Mouse (Mus musculus): ENCODE results near the gene Dock1.

Gene Dock1

DNA sequence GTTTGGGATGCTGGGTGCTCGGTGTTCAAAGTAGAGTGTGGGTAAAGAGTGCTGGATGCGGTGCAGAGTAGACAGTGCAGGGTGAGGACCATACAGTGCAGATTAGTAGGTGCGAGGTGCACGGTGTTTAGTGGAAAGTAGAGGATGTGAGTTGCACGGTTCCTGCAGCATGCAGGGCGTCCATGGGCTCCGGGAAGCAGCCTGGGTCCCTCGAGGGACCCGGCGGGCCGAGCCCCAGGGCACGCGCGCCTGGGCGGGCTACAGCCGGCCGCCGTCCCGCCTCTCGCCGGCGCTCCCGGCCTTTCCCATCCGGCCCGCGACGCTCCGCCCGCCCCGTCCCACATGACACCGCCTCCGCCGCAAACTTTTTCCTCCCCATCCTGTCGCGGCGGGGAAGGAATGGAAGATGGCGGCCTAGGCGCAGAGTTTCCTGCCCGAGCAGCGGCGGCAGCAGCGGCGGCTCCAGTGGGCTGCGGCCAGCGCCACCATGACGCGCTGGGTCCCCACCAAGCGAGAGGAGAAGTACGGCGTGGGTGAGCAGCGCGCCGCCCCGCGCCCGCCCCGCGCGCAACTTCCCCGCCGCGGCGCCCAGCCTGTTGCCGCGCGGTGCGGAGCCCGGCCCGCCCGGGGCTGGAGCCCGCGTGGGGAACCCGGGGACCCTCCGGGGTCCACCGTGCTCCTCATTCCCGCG is at the start of gene Dock1:
Gene Dock1, plus strand, starts transcription at position 343 of the 691 bp plus-strand sequence.
- ATAC-seq (ENCODE audit: low TSS enrichment), result peak; percentile 71

DNA sequence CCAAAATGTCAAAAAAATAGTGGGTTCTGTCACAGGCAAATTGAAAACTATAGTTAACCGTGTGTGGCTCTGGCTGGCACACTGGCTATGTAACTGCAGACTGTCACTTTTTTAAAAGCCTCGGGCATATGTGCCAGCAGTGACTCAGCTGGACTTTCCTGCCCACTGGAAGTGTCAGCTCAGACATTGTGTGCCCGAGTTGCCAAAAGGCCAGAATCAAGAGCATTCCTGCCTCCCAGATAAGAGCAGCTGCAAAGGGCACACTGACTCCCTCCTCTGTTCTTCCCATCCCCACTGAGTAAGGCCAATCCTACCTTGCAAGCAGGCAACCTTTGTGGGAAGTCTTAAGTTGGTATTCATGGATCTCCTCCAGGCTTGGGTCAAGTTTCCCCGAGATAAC is 42.5 kb upstream of the Dock1 start:
- ATAC-seq (ENCODE audit: low TSS enrichment), result no peak

DNA sequence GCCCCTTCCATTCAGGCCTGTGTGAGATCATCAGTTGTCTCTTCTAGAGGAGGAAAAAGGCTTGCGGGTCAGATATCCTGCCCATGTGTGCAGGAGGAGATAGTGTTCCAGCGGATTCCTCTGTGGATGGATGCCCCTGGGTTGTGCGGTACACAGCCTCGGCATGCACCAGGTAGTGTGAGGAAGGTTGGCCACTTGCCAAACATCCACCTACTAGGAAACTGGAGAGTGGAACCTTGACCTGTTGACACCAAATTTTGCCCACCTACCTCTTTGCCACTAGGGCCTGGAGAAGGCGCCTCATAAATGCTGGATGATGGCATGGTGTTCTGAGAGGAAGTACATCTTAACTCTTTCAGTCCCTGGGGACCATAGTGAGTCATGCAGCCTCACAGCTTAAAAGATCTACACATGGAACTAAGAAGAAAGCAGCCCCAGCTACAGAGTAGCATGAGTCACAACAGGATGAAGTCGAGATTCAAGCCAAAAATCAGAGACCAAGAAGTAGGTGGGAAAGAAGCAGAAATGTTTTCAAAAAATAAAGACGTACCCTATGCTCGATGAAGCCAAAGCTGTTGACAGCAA is 20.1 kb upstream of the Dock1 start:
- peak; percentile 88; the same call in 1 of the 2 replicates for ATAC-seq (ENCODE audit: low TSS enrichment)

DNA sequence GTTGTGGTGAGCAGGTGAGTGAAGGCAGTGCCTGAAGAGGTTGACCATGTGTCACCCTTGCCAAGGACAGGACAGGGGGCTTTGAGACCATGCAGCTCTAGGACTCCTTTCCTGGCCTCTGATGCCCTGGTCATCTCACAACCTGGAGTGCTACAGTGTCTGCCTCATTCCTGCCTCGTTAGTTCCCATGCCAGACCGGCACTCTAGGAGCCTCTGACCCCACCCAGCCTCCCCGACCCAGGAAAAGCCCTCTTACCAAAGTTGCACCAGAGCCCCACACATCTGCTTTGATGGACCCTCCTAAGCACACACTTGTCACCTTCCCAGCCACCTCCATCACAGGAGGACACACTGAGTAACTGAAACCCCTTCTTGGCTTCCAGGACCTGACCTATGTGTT is 19.4 kb upstream of the Dock1 start:
- ATAC-seq (ENCODE audit: low TSS enrichment), result no peak

DNA sequence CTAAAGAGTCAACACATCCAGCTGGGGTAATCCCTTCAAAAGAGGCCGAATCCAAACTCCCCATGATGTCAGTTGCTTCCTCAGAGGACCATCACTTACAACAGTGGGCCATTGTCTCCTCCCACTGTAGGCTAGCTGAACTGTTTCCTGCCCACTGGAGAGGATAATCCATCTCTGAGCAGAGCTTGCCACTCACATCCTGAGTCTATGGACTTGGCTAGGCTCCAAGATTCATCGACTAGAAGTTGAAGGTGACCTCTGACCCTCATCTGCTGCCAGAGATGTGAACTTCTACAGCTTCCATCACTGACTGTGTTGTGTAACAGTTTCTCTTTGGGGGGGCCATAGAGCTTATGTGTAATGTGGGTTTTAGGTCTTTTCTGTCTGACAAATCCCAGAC is 7.2 kb upstream of the Dock1 start:
- ATAC-seq (ENCODE audit: low TSS enrichment), result no peak

DNA sequence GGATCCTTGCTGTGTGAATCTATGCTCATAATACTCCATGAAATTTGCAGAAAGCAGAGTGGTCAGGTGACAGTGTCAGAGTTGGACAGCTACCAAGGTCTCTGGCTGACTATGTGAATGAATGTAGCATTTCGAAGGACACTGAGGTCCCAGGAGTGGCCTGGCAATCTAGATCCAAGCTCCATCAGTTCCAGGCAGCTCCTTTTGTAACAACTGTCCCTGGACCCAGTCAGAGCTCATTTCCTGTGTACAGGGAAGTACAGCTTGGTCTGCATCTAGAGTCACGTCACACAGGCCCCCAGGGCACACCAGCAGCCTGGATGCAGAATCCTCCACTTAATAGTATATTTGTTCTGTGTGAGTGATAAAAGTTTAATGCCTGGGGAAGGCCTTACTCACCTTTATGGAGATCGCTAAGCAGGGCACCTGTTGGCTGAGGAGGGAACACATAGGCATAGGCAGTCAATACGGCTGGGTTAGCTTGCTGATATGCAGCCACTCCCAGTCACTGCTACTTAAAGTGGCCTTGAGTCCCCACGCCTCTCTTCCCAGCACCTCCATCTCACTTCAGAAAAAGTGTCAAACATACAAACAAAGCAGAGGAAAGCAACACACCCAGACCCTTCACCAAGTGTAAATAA is 4.7 kb upstream of the Dock1 start:
- ATAC-seq (ENCODE audit: low TSS enrichment), result no peak

DNA sequence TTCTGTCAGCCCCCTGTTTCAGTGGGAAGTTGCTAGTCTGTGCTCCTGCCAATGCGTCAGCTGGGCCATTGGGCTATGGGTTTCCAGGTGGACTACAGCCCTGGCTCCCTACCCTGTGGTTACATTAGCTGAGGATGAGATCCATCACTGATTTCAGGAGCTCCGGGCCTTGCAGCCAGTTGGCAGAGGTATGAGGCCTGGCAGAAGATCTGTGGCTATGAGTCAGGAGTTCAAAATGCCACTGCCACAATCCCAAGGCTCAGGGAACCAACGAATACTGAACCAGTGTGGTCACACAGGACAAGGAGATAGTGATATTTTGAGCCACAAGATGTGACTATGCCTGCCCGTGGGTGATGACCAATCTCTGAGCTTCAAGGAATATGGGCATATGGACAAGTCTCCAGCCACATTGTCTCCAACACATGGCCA is 3.2 kb upstream of the Dock1 start:
- no peak for ATAC-seq (ENCODE audit: low TSS enrichment)

DNA sequence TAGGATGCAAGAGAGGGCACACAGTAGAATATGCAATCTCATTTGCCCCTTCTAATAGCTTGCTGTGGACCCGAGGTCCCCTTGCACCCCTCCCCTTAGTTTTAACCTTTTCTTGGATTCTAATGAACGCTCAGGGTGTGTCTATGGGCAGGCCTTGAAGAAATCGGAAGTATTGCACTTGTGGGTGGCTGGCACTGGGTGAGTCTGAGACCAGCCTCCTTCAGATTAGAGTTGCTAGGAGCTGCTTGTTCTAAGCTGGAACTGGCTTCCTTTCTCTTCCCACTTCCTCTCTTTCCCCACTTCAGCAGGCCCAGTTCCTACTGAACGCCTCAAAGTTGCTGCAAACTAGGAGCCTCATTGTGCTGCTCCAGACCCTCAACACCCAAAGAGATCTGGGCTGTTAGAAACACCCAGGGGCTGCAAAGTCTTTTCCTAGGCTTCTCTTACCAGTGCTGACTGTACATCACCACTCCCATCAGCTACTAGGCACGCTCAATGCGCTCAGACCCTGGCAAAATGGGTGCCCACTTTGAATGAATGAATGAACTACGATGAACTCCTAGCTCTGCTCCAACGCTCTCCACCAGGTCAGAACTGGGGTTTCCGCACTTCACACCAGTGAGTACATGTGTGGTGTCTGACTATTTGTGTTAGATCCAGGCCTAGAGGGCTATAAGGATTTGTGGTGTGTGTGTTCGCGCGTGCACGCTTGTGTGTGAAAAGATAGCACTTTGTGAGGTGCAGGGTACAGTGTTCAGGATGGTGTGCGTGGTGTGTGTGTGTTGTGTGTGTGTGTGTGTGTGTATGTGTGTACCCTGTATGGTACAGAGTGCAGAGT is 761 bp upstream of the Dock1 start:
- peak; percentile 31; the same call in 1 of the 2 replicates for ATAC-seq (ENCODE audit: low TSS enrichment)

DNA sequence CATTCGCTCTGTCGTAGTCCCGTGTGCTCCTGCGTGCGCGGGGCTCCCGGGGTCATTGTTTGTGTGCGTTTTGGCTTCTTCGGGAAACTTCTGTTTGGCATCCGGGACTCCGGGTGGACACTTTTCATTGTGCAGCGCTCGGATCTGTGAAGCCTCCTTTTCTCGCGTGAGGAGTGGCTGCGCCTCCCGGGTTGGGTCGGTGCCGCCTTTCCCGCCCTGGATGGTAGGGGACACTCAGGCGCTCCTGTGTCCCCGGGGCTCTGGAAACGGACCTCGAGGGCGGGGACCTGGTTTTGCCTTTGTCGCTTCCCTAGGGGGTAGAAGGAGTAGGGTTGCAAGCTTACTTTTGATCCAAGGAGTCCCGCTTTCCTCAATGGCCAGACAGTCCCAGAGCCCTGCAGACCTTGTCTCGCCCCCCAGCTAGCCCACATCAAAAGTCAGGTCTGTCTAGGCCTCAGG is 578 bp downstream of the Dock1 start:
- ATAC-seq (ENCODE audit: low TSS enrichment), result peak; percentile 8; the same call in 1 of the 2 replicates

DNA sequence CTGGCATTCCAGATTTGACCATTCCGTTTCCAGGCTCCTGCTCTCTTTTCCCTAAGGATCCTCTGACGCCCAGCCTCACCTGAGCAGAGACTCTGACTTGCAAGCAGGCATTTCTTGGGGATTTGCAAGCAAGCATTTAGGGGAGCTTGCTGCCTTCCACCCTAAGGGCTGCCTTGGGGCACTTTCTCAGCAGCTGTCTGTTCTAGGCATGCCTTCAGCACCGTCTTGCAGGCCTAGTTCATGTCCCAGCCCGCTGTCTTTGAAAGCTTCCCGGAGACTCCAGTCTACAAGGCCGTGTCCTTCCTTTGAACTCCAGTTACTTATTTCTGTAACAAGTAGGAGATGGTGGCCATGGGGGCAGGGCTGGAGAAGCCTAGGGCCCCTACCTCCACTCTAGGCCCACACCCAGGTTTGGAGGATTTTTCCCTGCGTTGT is 1.0 kb downstream of the Dock1 start:
- ATAC-seq (ENCODE audit: low TSS enrichment), result no peak

DNA sequence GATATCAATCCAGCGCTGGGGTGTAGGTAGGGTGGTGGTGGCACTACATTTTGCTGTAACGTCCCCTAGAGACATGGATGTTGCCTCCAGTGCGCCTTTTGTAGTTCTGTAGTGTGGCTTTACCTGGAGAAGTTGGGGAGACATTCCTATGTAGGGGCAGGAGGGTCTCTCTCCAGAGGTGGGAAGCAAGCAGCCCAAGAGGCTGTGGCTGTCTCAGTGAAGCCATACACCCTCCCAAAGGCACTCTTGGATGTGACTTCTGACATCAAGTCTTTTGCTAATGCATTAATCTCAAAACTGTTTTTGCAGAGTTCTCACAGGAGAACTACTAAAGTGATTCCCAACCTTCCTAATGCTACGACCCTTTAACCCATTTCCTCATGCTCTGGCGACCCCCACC is 2.7 kb downstream of the Dock1 start:
- ATAC-seq (ENCODE audit: low TSS enrichment), result no peak

DNA sequence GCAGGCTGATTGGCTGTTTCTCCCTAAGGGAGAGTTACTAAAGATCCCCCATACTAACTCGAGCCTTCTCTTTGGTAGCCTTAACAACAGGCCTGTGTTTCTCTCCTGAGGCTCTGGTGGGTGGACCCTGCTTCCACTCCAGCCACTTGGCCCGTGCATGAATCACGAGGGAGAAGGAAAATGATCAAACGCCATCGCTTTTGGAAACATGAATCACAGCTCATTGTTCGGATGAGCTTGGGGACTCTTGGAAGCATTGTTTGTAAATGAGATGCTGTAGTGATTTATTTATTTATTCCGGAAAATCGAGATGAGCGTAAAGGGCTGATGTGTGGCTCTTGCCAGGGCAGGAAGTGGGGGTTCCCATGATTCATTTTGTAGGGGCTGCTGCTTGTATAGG is 3.5 kb downstream of the Dock1 start:
- no peak for ATAC-seq (ENCODE audit: low TSS enrichment)

DNA sequence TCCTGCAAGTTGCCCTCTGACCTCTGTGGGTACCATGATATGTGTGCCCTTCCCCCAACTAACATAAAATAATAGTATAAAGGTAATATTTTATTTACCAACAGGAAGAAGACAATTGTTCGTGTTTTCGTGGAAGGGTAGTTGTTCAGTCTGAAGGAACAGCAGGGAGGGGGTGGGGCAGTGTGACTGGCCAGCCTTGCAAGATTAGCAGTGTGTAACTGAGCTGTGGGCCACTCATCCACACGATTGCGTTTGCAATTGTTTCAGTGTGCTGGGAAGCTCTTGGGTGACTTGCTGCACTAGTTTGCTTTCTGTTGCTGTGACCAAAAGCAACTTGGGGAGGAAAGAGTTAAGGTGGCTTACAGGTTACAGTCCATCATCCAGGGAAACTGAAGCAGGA is 7.4 kb downstream of the Dock1 start:
- no peak for ATAC-seq (ENCODE audit: low TSS enrichment)

DNA sequence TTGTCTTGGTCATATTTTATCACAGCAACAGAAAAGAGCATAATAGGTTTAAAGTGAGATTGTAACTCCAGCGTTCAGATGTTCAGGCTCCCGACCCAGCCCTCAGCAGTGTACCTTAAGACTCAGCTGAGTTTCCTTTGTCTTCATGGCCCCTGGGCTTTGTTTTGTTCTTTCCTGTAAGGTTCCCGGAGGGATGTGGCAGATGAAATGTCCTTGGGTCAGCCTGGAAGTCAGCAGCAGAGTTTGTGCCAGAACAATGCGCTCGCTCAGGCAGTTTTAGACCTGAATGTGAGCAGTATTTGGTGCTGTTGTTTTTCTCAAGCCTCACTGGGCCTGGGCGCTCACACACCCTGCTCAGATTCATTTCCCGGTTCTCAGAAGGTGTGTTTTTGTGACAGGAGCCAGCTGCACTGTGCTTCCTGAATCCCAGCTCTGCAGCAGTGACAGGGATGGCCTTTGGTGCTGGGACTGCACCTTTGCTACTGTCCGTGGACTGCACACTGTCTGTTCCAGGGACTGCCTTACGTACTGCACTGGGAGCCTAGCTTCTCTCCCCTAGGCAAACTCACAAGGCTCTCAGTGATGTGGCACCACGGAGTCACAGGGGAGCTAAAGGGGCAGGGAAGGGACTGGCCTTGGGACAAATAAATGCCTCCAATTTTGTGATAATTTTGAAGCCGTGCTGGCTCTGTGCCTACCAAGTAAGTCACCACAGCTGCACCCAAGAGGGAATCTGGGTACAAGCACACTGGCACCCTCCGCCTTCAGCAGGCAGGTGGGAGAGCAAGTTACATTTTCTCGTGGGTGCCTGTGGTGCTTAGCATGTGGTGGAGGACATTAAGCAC is 9.1 kb downstream of the Dock1 start:
- no peak for ATAC-seq (ENCODE audit: low TSS enrichment)

DNA sequence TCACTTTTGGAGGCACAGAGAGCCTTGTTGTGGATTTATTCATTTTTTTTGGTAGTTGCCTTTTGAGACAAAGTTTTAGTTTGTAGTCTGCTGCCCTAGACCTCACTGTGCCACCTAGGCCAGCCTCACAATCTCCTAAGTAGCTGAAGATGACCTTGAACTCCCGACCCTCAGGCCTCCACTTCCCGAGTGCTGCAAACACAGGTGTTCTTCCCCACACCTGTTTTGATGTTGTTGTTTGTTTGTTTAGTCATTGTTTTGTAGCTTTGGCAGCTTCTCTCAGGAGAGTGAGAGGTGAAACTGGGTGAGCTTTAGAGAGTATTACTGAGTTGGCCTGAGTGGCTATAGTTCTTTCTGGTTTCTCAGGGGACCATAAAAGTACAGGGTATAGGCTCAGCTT is 9.7 kb downstream of the Dock1 start:
- ATAC-seq (ENCODE audit: low TSS enrichment), result no peak

DNA sequence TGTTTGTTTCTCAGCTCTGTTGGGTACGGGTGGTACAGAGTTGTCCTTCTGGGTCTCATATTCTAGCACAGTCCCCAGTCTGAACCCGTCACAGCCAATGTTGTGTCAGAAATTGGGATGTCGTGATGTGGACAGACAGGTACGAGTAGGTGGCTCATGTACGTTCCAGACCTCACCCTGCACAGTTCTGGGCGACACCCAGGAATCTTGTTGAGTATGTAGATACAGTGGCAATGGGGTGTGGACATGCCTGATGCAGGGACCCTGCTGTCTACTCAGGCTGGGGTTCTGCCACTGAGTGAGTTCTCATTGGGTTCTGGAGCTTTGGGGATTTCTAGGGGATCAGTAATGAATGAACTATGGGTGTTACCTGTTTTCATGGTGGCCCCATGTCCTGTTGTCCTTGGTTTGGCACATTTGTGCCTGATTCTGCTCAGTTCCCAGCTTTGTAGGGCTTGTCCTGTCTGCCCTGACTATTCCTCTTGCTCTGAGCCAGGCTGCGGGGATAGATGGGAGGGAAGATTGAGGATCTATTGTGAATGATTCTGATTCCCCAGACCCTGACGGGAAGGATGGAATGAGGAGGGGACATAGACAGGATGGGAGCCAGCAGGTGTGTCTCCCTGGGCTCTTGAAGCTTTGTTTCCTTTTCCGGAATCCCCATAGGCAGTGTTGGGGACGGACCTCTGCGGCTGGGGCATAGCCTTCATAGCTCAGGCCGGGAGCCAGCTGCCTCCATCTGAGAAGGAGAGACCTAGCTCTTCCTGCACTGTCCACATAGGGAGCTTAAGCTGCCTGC is 11.5 kb downstream of the Dock1 start:
- ATAC-seq (ENCODE audit: low TSS enrichment), result no peak

DNA sequence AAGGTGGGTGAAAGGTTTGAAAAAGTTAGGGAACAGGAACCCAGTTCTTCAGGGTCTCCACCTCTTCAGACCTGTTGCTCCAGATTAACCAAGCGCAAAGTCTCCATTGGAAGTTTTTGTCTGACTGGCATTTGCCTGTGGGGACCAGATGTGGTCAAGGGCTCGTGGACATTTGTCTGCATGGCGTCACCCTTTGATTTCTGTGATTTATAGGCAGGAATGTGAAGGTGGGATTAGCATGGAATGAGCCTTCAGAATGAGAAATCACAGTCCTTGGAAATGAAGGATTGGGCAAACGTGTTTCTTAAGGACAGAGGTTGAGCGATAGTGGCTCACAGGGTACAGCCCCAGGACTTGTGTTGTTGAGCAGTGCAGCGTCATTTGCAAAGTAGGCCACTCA is 17.9 kb downstream of the Dock1 start:
- no peak for ATAC-seq (ENCODE audit: low TSS enrichment)

DNA sequence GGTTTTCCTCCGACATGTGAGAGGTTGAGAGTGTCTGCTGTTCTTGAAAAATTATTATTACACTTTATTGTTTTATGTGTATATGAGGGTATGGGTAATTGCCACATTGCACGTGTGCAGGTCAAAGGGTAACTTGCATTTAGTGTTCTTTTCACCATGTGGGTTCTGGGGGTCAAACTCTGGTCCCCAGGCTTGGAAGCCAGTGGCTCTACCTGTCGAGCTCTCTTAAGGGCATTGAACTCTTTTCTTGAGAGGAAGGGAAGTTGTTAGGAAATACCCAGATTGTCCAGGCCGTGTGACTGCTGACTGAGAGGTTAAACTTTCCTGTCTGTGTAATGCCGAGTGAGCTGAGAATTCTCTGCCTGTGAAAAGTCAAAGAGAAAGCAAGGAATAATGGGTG is 19.7 kb downstream of the Dock1 start:
- ATAC-seq (ENCODE audit: low TSS enrichment), result no peak

DNA sequence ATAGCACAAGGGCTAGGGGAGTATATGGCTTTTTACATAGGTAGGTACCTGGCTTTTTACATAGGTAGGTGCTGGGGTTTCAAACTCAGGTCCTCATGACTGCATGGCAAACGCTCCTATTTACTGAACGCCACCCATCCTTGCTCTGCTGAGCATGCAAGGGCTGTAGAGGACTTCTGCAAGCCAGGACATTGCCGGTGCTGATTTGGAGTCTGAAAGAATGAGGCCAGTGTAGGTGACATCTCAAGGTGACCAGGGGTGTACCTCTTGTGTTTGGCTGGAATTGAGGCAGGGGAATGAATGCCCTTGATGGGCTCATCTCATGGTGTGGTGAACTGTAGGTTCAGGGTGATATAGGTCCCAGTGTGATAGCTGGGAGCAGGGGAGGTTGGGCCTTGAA is 20.4 kb downstream of the Dock1 start:
- no peak for ATAC-seq (ENCODE audit: low TSS enrichment)

DNA sequence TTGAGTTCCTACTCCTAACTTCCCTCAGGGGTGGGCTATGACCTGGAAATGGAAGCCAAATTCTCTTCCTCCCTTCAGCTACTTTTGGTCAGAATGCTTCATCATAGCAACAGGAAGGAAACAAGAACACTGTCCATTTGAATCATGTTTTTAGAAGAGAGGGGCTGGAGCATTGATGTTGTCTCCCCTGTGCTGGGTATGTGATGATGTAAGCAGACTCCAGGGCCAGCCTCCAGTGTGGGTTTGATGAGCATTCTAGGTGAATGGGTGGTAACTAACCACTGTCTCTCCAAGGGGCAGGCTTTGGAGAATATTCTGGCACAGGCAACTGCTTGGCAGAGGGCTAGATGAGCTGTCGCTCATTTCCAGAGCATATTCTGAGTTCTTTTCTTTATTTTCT is 22.9 kb downstream of the Dock1 start:
- no peak for ATAC-seq (ENCODE audit: low TSS enrichment)

Data from frontal cortex, adult (tissue).